In genomic region chr4:139213935-139214371, GRCm38 (mm10) we compare ENCODE assay signal across 9 mouse cellular contexts. TPM values are rescaled to one million over a fixed set of nuclear protein-coding genes. Genes with fewer than 3 reads are reported as not detected.
A peak's percentile ranks its signal among the peaks of the same experiment; 100 is the strongest.
DNase-seq lines count a peak whose midpoint lies in the region; ATAC-seq and TF ChIP-seq lines count a peak whose summit lies in the region.
"Had no signal": no experiment of that assay in that cellular context is flagged by ENCODE, and none has a peak within 500 bp of the region (broad histone marks: within the 10 kb centered on the region; RNA-seq: fewer than 3 reads in every experiment).

No protein-coding gene starts in this region.

- H3K9me3 ChIP-seq in kidney, embryonic 15.5 days (replicated peaks), result no peaks in the 10 kb centered on the region
- no peaks in the 10 kb centered on the region for H3K9me3 ChIP-seq in stomach, postnatal 0 days (ENCODE audit: control insufficient read depth, low read length)

- no peak overlapping the region; the same call in 1 of the 2 replicates for H3K27ac ChIP-seq in kidney, embryonic 15.5 days
- peak overlapping the region; percentile 65 for H3K27ac ChIP-seq in stomach, postnatal 0 days (replicated peaks)

- peaks cover 62% of the 10 kb centered on the region for H3K4me1 ChIP-seq in kidney, embryonic 15.5 days
- H3K4me1 ChIP-seq in stomach, postnatal 0 days (replicated peaks; ENCODE audit: control insufficient read depth, insufficient read depth), result peaks cover 17% of the 10 kb centered on the region

- H3K4me3 ChIP-seq in kidney, embryonic 15.5 days (replicated peaks), result no peak overlapping the region
- no peak overlapping the region for H3K4me3 ChIP-seq in stomach, postnatal 0 days (ENCODE audit: low read depth, low read length)

- no peak for TF ChIP-seq EP300 in stomach, postnatal 0 days (optimal IDR thresholded peaks at IDR 0.05)

- H3K36me3 ChIP-seq in kidney, embryonic 15.5 days, result peaks cover 23% of the 10 kb centered on the region
- H3K36me3 ChIP-seq in stomach, postnatal 0 days (ENCODE audit: control insufficient read depth, insufficient read depth, low read length), result no peaks in the 10 kb centered on the region; the same call in 1 of the 2 replicates

- no peak overlapping the region for H3K4me2 ChIP-seq in kidney, embryonic 15.5 days
- no peak overlapping the region for H3K4me2 ChIP-seq in stomach, postnatal 0 days (replicated peaks; ENCODE audit: low read depth)

- TF ChIP-seq CTCF in stomach, postnatal 0 days (IDR thresholded peaks at IDR 0.05; ENCODE audit: low read depth), result no peak

- no peaks in the 10 kb centered on the region for H3K27me3 ChIP-seq in kidney, embryonic 15.5 days
- H3K27me3 ChIP-seq in stomach, postnatal 0 days (ENCODE audit: control insufficient read depth, insufficient read depth, low read length), result no peaks in the 10 kb centered on the region

- peak; percentile 56 to 57 for DNase-seq in right cerebral cortex, postnatal 10 days (ENCODE audit: low spot score in 2 of 2)
- no peak for DNase-seq in right cerebral cortex, postnatal 4 days
- DNase-seq in gastrocnemius, postnatal 10 days, result peak; percentile 39
- DNase-seq in stomach, postnatal 0 days (ENCODE audit: low spot score), result no peak
- DNase-seq in layer of hippocampus, postnatal 25 days (ENCODE audit: extremely low spot score in 1 of 2, low spot score in 1 of 2), result no peak
- DNase-seq in cerebellum, adult 11 months, result no peak
- no peak for DNase-seq in thymus, postnatal 36 days
- DNase-seq: adrenal gland, postnatal 25 days had no signal

- WGBS in kidney, embryonic 15.5 days, result 51% methylated on average over 11 of the region's 11 CpGs
- 45% methylated on average over 11 of the region's 11 CpGs for WGBS in stomach, postnatal 0 days

- no peak for ATAC-seq in kidney, embryonic 15.5 days (replicated peaks; ENCODE audit: low FRiP score)
- peak; percentile 27; the same call in 1 of the 2 replicates for ATAC-seq in stomach, postnatal 0 days (ENCODE audit: low FRiP score, low TSS enrichment)

- H3K9ac ChIP-seq in kidney, embryonic 15.5 days, result 0 out of 2 replicates have a peak overlapping the region, but pooled peaks have one; percentile 15
- H3K9ac ChIP-seq in stomach, postnatal 0 days (ENCODE audit: low read length), result peak overlapping the region; percentile 2; the same call in 1 of the 2 replicates

RNA-seq across cellular contexts. Expression of gene Capzb, which starts 21.3 kb away (rescaled TPM):
- 100 to 1,000 TPM; 576 to 632 TPM for total RNA-seq in gastrocnemius, postnatal 10 days (2021)
- 392 and 395 TPM in 2 replicates for polyA plus RNA-seq in kidney, embryonic 15.5 days (2015; fragmentation: Nextera tagmentation; extraction: Ambion mirVana)
- polyA plus RNA-seq in stomach, postnatal 0 days (2015; fragmentation: Nextera tagmentation; extraction: Ambion mirVana), result 341 and 344 TPM in 2 replicates
- total RNA-seq in layer of hippocampus, postnatal 25 days (2021), result 100 to 1,000 TPM; 444 to 476 TPM

Comparison
In these comparisons a context has a peak if more than half of its experiments do, and no peak if none do; other contexts are left out.
1. DNase-seq: peak in right cerebral cortex, postnatal 10 days (2 of 2) and gastrocnemius, postnatal 10 days (single experiment); none in right cerebral cortex, postnatal 4 days (single experiment), stomach, postnatal 0 days (single experiment), layer of hippocampus, postnatal 25 days (0 of 2), cerebellum, adult 11 months (single experiment) and thymus, postnatal 36 days (0 of 2).